Mouse (Mus musculus) limb, embryonic 15.5 days (tissue): ENCODE results near the gene Gm17655. TPM values are rescaled to one million over a fixed set of nuclear protein-coding genes. Genes with fewer than 3 reads are reported as not detected.
"Not testable (repeated sequence)": the region's sequence is repeated elsewhere in the genome, so short reads cannot be mapped to it uniquely, and the experiment has no call there.

Experiments used
- ATAC-seq: fragments of 200-750 bp; cut with Nextera tagmentation; 2 replicates; pipeline ENCODE4 v1.8.0; 2017; ENCODE audit warnings: low read depth, moderate TSS enrichment; ENCODE audit not compliant: insufficient number of reproducible peaks, low FRiP score, low TSS enrichment
- H3K27ac ChIP-seq: fragments of 300-500 bp; sonication (generic); 2 replicates; pipeline ENCODE4 v1.5.1; 2015; ENCODE audit warnings: moderate library complexity, mild to moderate bottlenecking, inconsistent platforms
- H3K27me3 ChIP-seq: fragments of 300-500 bp; sonication (generic); 2 replicates; pipeline ENCODE4 v1.6.1; 2015; ENCODE audit warnings: inconsistent platforms
- H3K36me3 ChIP-seq: fragments of 300-500 bp; sonication (generic); 2 replicates; pipeline ENCODE4 v1.6.1; 2015; ENCODE audit warnings: inconsistent platforms
- H3K4me1 ChIP-seq: fragments of 300-500 bp; sonication (generic); 2 replicates; pipeline ENCODE4 v1.6.1; 2015; ENCODE audit warnings: inconsistent platforms
- H3K4me2 ChIP-seq: fragments of 300-500 bp; sonication (generic); 2 replicates; pipeline ENCODE4 v1.6.1; 2015; ENCODE audit warnings: mild to moderate bottlenecking, inconsistent platforms
- H3K4me3 ChIP-seq: fragments of 300-500 bp; sonication (generic); 2 replicates; pipeline ENCODE4 v1.5.1; 2015; ENCODE audit warnings: mild to moderate bottlenecking, inconsistent platforms
- H3K9ac ChIP-seq: fragments of 300-500 bp; sonication (generic); 2 replicates; pipeline ENCODE4 v1.6.1; 2015; ENCODE audit warnings: inconsistent platforms
- H3K9me3 ChIP-seq: fragments of 300-500 bp; sonication (generic); 2 replicates; pipeline ENCODE4 v1.6.1; 2016; ENCODE audit warnings: inconsistent platforms
- WGBS: fragments of 180-500 bp; shearing (Covaris S2); methylation state at CpG from one replicate; pipeline ENCODE4 v1.1.7; 2015; 5-methylcytosine and 5-hydroxymethylcytosine counted together
- polyA plus RNA-seq: library from polyadenylated mRNA; unstranded; fragments of >200 nt; fragmentation: Nextera tagmentation; extraction: Ambion mirVana; gene quantifications from 2 replicates; pipeline ENCODE4 v1.2.1, GENCODE M21; 2015

Gm17655 gene
- polyA plus RNA-seq, 1 experiment from 2014 or later: 2.4 TPM

- not testable (repeated sequence) for H3K27ac ChIP-seq, H3K36me3 ChIP-seq, H3K9me3 ChIP-seq, H3K4me1 ChIP-seq, H3K27me3 ChIP-seq, ATAC-seq, H3K9ac ChIP-seq
- 50% methylated on average over 8 of the region's 8 CpGs for WGBS
- Histone ChIP-seq H3K4me2 (peak overlapping the region; percentile 23), H3K4me3 (peak overlapping the region; percentile 2; the same call in 1 of the 2 replicates)
These were observed 48.5 kb downstream of the Gm17655 start for GRCm38 (mm10) chr5:110023694-110024427.

DNA sequence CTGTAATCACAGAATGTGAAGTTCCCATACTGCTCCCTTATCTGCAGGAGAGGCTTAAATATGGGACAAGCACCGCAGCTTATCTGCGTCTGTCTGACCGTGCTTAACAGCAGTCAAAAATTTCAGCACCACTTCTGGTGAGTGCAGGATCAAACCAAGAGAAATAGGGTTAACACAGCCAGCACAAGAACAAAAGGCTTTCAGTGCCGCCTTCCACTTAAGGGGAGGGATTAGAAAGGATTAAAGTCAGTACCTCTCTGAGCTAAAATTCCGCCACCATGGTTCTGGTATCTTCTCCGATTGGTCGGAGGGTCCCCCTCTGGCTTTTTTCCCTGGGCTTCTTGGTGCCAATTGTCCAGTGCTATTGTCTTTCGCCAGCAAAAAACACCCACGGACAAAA lies 49.0 kb downstream of the Gm17655 start:
- Histone ChIP-seq H3K27me3 (no peaks in the 10 kb centered on the region), H3K4me2 (peak overlapping the region; percentile 23), H3K4me1 (no peaks in the 10 kb centered on the region), H3K9me3 (no peaks in the 10 kb centered on the region), H3K36me3 (no peaks in the 10 kb centered on the region), H3K9ac (no peak overlapping the region), H3K4me3 (peak overlapping the region; percentile 2; the same call in 1 of the 2 replicates), H3K27ac (no peak overlapping the region)
- WGBS: 49% methylated on average over 9 of the region's 9 CpGs
- ATAC-seq: no peak

DNA sequence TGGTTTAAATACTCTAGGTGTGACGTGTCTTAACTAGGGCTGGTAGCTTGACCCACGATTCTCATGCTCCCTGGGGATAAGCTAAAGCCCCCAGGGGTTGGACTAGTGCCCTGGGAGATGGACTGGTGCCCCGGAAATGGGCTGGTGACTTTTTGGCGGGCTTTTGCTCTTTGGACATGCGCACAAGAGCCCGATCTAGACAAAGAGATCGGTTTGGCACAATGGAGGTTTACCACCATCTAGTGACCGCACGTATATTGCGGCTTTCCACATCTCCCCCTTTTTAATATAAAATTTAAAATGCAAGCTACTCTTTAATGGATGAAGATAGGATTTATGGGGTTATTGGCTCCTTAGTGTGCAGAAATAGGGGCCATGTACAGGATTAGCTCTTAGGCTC lies 56.5 kb downstream of the Gm17655 start:
- not testable (repeated sequence) for H3K4me2 ChIP-seq, H3K27ac ChIP-seq, H3K36me3 ChIP-seq, H3K4me1 ChIP-seq, ATAC-seq, H3K9ac ChIP-seq, H3K9me3 ChIP-seq, H3K4me3 ChIP-seq, H3K27me3 ChIP-seq
- WGBS: 91% methylated on average over 10 of the region's 10 CpGs

Other genes with a start within 250 kb of the Gm17655 start
- 0.57 and 0.84 TPM in 2 replicates for gene Gm15446, start 149.1 kb downstream of the Gm17655 start, polyA plus RNA-seq
- 18.0 and 20.4 TPM in 2 replicates for gene Zfp932, start 76.0 kb downstream of the Gm17655 start, polyA plus RNA-seq
- gene Gm35315, start 21.9 kb upstream of the Gm17655 start, polyA plus RNA-seq: 1.2 and 1.3 TPM in 2 replicates
- 1.2 and 2.5 TPM in 2 replicates for gene Plcxd1, start 27.5 kb upstream of the Gm17655 start, polyA plus RNA-seq
- gene Gtpbp6, start 35.7 kb upstream of the Gm17655 start, polyA plus RNA-seq: 33.2 and 33.9 TPM in 2 replicates
- gene Zfp605, start 37.6 kb upstream of the Gm17655 start, polyA plus RNA-seq: 4.8 and 4.9 TPM in 2 replicates
- gene Chfr, start 63.3 kb upstream of the Gm17655 start, polyA plus RNA-seq: 33.7 and 35.0 TPM in 2 replicates
- 25.5 and 27.5 TPM in 2 replicates for gene Golga3, start 104.2 kb upstream of the Gm17655 start, polyA plus RNA-seq
- gene Ankle2, start 158.5 kb upstream of the Gm17655 start, polyA plus RNA-seq: 23.2 and 29.7 TPM in 2 replicates
- gene Pgam5, start 197.4 kb upstream of the Gm17655 start, polyA plus RNA-seq: 61.0 and 61.4 TPM in 2 replicates
- gene Pxmp2, start 213.7 kb upstream of the Gm17655 start, polyA plus RNA-seq: 5.2 and 6.4 TPM in 2 replicates
- gene Pole, start 213.8 kb upstream of the Gm17655 start, polyA plus RNA-seq: 20.5 and 21.7 TPM in 2 replicates